Mouse (Mus musculus) testis, postnatal 14 days (tissue): Measurements from ENCODE around the gene Rgp1.
A peak's percentile ranks its signal among the peaks of the same experiment; 100 is the strongest.

Source experiments
- DNase-seq: peaks from one replicate; pipeline ENCODE4 v3.0.0; 2021; ENCODE audit warnings: low spot score

The Rgp1 gene

DNA sequence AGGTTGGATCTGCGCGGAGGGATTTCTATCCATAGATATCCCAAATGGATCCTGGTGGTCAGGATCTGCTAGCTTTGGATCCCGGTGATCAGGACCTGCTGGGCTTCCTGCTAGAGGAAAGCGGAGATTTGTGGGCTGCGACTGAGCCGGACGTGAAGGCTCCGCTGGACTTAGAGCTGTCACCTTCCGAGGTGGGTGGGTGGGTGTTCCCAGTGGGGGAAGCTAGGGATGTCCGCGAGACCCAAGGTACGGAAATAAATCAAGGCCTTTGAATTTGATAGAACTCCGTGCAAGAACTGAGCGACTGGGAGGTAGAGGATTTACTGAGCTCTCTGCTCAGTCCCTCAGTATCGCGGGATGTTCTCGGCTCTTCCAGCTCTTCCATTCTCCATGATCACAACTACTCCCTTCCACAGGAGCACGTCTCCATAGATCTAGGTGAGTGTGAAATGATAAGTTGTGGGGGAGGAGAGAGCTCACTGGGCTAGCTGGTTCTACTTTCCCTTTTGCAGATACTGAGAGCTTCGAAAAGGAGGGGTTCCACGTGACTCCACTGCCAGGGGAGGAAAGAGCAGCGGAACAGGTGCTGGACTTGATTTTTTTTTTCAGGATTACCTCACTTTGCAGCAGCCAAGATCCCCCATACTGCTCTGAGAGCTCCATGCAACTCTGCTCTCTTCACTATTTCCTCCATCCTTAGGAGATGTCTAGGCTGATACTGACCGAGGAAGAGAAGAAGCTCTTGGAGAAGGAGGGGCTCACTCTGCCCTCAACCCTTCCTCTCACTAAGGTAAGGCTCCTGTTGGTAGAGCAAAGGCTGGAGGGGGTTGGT lies 15.5 kb upstream of the Rgp1 start:
- DNase-seq, result no peak

DNA sequence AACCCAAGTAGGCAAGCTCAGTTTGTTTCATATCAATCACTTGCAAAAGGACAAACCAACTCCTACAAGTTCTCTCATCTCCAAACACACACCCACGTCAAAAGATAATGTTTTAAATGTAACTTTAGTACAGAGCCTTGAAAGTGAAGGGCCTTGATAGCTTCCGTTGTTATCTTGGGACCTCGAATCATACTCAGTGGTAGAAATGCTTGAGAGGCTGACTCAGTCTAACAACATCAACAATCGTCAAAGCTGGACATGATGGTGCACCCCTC lies 15.0 kb upstream of the Rgp1 start:
- no peak for DNase-seq

DNA sequence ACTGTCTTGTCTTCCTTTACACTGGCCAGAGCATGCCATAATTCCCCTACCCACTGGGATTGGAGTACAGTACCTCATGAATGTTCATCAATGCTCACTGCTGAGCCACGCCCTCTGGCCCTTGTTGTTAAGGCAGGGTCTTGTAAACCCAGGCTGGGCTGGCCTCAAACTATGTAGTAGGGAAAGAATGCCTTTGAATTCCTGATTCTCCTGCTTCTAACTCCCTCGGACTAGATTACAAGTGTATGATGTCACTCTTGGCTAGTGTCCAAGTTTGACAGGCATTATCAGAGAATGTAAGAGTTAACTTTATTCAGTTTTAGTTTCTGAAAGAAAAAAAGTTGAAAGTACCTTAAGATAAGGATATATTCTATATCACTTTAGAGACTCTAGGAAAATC lies 14.3 kb upstream of the Rgp1 start:
- DNase-seq, result no peak

DNA sequence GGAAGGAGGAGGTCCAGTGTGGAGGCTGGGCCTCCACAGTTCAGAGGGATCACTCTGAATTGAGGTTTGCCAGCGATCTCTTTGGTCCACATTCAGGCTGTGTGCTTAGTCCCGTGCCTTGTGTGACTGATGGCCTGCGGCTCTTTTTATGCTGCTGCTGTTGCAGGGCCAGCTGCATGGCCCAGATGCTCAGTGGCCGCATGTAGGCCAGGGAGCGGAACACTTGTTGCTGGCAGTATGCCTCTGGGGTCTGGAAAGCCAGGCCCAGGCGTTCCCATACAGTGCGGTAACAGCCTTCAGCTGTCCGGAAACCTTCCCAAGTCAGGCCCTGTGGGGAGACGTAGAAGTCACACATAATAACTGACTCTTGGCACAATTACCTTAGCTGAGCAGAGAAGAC lies 11.4 kb upstream of the Rgp1 start:
- DNase-seq, result no peak

DNA sequence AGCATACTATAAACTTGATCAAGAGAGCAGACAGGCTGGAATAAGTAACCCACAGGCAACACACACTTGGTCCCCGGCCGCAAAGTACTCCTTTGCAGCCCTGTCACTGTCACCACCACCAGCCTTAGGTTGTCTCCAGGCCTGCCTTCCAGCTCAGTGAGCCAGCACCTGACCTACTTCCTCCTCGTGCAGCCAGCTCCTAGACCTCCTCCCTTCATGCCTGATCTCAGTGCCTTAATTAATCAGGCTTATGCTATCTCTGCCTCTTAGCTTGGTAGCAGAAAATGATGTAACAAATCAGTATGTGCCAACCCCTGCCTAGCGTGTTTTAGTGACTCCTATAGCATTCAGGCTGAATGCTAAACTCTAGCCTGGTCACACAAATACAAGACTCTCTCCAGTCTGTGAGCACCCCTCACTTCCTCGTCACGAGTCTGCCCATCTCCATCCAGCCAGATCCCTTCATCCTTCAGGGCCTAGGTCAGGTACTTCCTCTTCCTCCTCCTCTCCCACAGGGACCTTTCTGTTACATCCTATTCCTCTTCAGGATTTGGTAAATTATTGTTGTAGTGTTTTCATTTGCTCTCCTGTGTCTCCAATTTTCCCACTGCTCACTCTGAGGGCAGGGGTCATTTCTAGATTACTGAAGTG lies 7.0 kb upstream of the Rgp1 start:
- no peak for DNase-seq

DNA sequence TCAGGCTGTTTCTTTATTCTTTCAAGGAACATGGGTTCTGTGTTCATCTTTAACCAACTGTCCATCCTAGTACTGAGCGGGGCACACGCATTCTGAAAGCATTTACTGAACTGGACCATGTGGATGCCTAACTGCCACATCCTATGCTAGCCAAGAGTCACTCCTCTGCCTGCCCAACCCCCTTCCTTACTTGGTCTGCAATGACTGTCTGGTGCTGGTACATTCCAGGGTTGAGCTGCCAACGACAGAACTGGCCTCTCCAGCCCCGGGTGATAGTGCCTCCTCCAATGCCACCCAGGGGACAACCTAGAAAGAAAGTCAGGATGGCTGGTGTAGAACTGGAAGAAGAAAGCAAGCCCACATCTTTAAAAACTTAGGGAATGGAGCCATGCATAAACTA lies 5.0 kb upstream of the Rgp1 start:
- no peak for DNase-seq

DNA sequence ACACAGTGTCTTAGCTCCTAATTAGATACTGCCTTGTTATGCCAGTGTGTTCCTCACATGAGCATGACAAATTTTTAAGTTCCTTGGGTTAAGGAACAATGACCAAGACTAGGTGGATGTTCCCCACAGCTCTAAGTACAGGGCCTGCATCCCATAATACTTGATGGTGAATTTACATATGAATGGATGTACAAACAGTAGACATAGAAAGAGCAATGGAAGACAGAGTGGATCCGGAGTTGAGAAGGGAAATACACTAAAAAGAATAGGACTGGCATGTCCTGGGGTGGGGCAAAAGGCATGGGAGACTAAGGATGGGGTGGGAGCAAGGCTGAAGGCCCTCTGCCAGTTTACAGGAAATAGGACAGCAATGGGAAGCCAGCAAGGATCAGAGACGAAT lies 3.2 kb upstream of the Rgp1 start:
- no peak for DNase-seq

DNA sequence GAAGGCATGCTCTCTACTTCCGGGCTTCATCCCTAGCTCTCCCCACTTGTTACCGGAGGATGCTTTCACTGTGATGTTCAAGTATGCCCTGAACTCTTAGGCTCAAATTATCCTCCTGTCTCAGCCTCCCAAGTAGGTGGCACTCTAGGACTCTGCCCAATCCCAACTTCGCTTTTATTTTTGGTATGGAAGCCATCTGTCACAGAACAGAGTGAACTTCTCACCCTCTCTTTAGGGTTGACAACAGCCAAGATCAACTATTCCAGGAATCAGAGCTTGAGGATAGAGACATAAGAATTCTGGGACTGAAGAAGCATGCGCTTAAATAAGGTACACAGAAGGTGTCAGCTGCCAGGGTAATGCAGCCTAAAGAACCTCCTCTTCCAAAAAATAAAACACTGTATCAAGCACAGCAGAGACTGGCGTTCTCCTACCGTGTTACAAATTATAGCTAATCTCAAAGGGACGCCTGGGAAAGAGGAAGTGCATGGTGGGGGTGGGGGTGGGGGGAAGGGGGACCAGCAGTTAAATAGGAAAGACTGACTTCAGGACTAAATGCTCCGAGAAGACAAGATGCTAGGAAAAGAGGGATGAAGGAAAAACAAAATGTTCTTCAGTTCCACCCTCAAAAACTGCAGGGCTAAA lies 1.2 kb upstream of the Rgp1 start:
- no peak for DNase-seq

DNA sequence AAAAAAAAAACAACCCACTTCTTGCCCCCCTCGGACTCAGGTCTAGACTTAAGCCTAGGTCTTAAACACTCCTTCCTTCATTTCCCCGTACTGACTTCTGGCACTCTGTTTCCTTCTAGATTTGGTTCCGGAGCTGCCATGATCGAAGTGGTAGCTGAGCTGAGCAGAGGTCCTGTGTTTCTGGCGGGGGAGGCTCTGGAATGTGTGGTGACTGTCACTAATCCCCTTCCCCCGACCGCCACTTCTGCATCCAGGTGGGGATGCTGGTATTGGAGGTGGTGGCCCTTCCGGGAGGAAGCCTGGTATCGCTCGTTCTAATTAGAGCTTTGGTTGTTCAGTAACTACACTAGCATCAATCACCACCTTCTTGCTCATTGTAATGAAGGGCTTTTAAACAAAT lies 741 bp downstream of the Rgp1 start:
- DNase-seq, result no peak

DNA sequence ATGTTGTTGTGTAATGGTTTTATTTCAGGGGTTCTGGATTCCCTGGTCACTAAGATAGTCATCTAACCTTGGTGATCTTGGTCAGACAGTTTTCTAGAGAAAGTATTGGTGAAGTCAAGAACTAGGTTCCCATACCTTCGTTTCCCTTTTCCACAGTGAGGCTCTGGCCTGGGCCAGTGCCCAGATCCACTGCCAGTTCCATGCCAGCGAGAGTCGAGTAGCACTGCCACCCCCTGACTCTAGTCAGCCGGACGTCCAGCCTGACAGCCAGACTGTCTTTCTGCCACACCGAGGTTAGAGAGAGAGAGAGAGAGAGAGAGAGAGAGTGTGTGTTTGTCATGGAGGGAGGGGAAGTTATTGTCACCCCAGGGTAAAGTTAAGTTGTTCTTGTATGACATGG lies 1.2 kb downstream of the Rgp1 start:
- no peak for DNase-seq

DNA sequence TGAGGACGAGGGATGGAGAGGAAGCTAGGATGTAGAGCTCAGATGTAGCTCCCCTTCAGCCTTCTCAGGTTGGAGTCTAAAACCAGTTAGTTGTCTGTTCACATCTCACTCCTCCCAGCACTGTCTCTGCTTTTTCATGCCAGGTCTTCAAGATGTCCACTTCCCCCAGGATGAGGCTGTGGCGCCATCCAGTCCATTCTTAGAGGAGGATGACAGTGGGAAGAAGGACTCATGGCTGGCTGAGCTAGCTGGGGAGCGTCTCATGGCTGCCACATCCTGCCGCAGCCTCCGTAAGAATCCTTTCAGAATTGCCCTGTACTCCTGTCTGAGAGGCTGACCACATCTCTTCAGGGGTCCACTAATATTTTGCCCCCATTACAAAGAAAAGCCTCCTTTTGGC lies 2.2 kb downstream of the Rgp1 start:
- no peak for DNase-seq

DNA sequence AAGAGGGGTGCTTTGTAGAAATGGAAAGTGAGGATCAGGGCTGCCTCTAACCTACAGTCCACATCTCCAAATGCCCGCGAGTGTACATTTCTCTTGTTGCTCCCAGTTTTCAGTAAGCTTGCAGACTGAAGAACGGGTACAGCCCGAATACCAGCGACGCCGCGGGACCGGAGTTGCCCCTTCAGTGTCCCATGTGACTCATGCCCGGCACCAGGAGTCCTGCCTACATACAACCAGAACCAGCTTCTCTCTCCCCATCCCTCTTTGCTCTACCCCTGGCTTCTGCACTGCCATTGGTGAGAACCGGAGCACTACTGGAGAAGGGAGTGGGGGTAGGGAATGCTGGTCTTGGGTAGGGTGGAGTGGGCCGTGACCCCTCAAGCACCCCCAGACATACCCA lies 2.9 kb downstream of the Rgp1 start:
- DNase-seq, result no peak

DNA sequence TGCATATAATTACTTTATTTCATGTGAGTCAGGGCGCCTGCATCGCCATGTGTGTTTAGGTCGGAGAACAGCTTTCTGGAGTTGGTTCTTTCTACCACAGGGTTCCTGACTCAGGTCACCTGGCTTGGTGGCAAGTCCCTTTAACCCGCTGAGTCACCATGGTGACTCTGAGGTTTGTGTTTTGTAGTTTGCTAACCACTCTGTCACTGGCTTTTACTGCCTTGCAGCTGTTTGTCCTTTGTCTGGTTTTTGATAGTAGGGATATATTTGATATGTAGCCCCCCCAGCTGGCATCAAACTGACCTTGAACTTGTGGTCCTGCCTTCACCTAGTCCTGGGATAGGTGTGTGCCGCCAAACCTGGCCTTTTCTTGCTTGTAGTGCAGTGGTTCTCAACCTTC lies 3.7 kb downstream of the Rgp1 start:
- no peak for DNase-seq

DNA sequence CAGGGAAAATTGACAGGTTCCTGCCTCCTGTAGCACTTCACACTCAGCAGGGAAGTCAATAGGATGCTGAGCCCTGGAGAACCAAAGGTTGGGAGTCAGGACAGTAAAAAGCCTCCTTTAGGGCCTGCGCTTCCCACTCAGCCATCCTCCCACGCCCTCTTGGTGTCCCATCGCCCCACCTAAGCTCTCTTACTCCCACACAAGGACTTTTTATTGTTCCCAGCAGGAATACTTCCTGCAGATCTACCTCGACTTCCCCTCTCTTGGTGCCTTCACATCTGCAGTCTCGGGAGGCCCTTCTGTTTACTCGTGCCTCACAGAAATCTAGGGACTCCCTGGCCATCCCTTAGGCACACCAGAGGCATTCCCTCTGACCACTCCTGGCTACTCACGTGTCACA lies 4.9 kb downstream of the Rgp1 start:
- no peak for DNase-seq

DNA sequence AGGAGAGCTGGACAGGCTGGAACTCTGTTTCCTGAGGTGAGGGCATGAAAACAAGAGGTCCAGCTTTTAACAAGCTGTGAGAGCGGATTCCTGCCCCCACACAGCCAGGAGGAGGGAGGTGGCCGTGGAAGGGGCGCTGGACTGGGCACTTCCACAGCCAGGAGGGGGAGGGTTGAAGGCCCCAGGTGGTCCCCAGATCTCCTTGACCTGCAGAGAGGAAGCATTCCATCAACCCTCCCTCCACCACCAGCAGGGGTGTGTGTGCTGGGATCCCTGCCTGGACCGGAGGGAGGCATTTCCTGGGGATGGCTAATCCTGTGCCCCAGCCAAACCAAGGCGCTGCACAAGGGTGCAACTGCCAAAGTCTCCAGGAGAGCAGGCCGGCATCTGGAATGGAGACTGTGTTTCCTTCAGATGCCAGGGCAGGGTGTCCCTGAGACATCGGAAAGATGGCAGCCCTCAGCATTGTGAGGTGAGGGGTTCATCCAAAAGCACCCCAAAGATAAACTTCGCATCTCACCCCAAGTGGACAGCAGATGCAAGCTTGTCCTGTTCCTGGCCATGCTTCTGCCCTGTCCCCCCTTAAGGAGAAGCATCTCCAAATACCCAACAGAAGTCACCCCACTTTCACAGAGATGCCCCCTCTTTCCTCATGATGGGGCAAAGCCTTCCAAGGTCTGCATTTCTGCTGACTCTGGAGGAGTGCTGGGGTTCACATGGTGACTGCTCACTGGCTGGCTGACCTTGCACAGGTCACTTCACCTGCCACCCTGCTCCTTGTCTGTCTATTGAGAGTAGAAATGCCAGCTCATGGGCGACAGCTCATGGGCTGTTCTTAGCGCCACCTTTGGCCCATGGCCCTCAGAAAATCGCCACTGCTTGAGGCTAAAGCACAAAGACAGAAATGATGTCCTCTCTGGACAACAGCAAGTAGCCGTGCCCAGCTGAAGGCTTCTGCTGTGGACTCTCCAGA lies 6.2 kb downstream of the Rgp1 start, which contains the start of gene Msmp:
Gene Msmp (minus strand): TSS at position 51 of the 973 bp plus-strand sequence.
- no peak for DNase-seq

DNA sequence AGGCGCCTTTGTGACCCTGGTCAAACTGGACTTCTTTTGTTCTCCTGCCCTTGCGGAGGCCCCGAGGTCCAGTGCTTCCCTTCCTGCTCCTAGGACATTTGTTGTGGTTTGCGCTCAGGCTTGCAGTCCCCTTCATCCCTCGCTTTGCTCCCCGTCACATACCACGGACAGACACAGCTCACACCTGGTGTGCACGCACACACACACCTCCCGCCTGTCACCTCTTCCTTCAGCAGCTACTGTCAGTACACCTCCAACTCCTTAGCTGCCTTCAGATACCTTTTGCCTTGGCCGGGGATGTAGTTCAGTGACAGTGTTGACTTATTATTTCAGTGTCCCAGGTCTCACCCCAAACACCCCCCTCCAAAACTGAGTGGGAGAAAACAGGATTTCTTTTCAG lies 7.2 kb downstream of the Rgp1 start:
- no peak for DNase-seq

DNA sequence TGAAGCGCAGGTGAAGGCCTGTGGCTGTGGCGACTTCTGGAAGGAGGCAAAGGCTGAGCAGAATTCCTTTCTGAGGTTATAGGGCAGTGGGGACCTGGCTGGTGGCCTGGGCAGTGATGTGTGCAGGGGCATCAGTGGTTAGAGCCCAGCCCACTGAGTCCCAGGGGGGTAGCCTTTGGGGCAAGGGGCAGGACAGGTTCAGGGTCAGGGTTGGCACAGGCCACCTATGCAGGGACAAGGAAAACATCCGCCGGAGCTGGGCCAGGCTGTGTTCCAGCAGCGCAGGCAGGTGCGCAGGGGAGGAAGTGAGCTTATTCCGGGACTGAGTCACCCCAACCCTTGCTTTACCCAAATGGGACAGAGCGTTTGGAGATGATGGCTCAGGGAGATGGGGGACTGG lies 7.9 kb downstream of the Rgp1 start:
- no peak for DNase-seq

DNA sequence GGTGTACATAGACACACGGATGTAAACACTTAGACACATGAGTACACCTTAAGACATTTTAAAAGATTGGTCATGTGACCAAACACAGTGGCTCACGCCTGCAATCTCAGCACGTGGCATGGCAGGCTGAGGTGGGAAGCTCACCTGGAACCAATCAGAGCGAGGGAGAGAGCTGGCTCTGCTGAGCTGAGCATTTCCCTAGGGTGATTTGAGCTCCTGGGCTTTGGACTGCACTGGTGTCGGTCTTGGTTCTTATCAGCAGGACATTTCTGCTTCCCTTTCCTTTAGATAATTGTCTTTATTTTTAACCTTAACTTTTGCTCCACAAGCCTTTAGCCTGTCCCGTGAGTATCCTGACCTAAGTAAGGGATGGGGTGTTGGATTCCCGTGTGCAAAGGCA lies 9.2 kb downstream of the Rgp1 start:
- no peak for DNase-seq

DNA sequence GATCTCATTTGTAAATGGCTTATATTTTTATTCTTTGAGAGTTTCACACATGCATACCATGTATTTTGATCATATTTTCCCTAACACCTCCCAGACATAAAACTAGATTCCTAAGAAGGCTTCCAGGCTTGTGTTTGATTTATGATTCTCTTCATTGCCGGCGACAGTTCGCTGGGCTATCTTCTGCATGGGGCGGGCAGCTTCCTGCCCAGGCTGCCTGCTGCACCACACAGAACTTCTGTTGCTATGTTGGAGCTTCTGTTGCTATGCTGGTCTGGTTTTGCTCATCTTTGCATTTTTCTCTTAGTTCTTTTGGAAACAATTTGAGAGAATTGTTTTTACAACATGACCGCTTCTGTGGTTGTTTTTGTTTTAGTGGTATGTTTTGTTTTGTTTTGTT lies 13.0 kb downstream of the Rgp1 start:
- DNase-seq, result no peak

DNA sequence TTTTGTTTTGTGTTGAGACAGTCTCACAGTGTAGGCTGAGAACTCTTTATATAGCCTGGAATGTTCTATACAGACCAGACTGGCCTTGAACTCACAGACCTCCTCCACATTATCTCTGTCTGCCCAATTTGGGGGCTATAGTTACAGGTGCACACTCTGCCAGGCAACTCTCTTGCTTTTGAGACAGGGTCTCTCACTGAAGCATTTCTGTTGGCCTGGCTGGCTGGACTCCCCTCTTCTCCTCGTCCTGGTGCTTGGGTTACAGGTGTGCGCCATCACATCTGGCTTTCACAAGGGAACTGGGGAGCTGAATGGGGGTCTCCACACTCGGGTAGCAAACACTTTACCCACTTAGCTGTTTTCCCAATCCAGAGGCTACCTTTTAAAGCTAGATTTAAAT lies 13.4 kb downstream of the Rgp1 start:
- no peak for DNase-seq

DNA sequence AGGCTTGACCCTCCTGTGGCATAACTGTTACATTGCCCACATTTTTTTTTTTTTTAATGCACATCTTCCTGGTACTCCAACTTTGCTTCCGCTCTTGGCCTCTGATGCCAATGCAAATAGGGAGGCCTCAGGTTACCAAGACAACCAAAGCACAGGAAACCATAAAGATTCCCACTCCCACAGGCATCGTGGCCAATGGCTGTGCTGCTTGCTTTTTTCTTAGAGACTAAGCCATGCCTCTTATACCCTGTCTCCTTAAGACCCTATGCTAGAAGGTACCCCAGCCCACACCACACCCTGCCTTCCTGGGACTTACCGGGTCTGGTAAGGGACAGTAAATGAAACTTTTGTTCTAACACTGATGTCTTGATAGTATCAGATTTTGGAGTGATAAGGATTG lies 14.9 kb downstream of the Rgp1 start:
- no peak for DNase-seq

DNA sequence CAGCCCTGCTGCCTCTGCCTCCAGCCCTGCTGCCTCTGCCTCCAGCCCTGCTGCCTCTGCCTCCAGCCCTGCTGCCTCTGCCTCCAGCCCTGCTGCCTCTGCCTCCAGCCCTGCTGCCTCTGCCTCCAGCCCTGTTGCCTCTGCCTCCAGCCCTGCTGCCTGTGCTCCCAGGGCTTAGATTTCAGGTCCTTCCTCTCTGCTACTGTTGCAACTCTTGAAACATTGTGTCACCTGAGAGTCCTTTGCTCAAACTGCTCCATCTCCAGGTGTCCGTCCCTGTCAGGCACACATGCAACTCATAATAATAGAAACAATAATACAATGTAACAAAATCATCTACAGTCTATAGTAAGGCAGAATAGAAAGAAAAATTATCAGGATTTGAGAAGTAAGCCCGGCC lies 18.1 kb downstream of the Rgp1 start:
- peak; percentile 56 for DNase-seq

DNA sequence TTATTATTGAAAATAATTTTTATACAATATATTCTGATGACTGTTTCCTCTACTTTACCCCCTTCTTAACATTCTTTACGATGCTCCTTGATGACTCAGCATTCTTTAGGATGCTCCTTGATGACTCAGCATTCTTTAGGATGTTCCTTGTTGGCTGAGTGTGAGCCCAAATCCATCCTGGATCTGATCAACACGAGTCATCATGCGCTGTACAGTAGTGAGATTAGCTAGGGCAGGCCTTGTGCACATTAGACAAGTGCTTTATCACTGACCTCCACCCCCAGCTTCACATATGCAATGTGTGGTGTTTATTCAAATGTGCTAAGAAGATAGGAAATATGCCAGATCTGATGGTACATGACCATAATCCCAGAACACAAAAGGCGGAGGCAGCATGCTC lies 19.7 kb downstream of the Rgp1 start:
- no peak for DNase-seq
